Mouse (Mus musculus) mouse trophoblast stem cell (cell line): ENCODE measurements at regions not wholly inside any gene's neighbourhood (a gene's known extent, or its start where the extent isn't known, plus 50 kb on each side); places are given as distances from the start of the nearest gene placed in this dataset.

Source experiments
- in situ Hi-C, 2 experiments: fragments of 300-500 bp; cut with MseI, MboI; formaldehyde crosslinking; loops; 2 replicates in 1 of 2; 3 replicates in 1 of 2; pipeline ENCODE4 v1.15.1; 2025

GRCm38 (mm10) chr4:58661781-58662293 lies 108.1 kb upstream of the Lpar1 start:
- in situ Hi-C loops: no loop called here

GRCm38 (mm10) chr4:58660511-58660910 lies 106.8 kb upstream of the Lpar1 start:
- in situ Hi-C loops: no loop called here

GRCm38 (mm10) chr4:58658206-58658605 lies 104.5 kb upstream of the Lpar1 start:
- in situ Hi-C loops: no loop called here

- in situ Hi-C loops: no loop called here
Measured at GRCm38 (mm10) chr4:58647761-58648295, 94.1 kb upstream of the Lpar1 start.

- in situ Hi-C loops: no loop called here
Measured at GRCm38 (mm10) chr4:58646821-58647220, 93.1 kb upstream of the Lpar1 start.

- in situ Hi-C loops: no loop called here
Measured at GRCm38 (mm10) chr4:58643371-58643770, 89.7 kb upstream of the Lpar1 start.

GRCm38 (mm10) chr4:58642236-58642635 lies 88.5 kb upstream of the Lpar1 start:
- in situ Hi-C loops: no loop called here

GRCm38 (mm10) chr4:58632696-58633095 lies 79.0 kb upstream of the Lpar1 start:
- in situ Hi-C loops: no loop called here

GRCm38 (mm10) chr4:58631415-58631814 lies 77.7 kb upstream of the Lpar1 start:
- in situ Hi-C loops: no loop called here

GRCm38 (mm10) chr4:58627021-58627420 lies 73.3 kb upstream of the Lpar1 start:
- in situ Hi-C loops: no loop called here

- in situ Hi-C loops: no loop called here
Measured at GRCm38 (mm10) chr4:58624059-58624458, 70.4 kb upstream of the Lpar1 start.

GRCm38 (mm10) chr4:58620641-58621040 lies 66.9 kb upstream of the Lpar1 start:
- in situ Hi-C loops: no loop called here

GRCm38 (mm10) chr4:58617261-58617660 lies 63.6 kb upstream of the Lpar1 start:
- in situ Hi-C loops: no loop called here

GRCm38 (mm10) chr4:58613536-58613935 lies 59.8 kb upstream of the Lpar1 start:
- in situ Hi-C loops: no loop called here

GRCm38 (mm10) chr4:58613022-58613421 lies 59.3 kb upstream of the Lpar1 start:
- in situ Hi-C loops: no loop called here

- in situ Hi-C loops: no loop called here
Measured at GRCm38 (mm10) chr4:58607491-58607890, 53.8 kb upstream of the Lpar1 start.

- in situ Hi-C loops: no loop called here
Measured at GRCm38 (mm10) chr4:58605941-58606340, 52.2 kb upstream of the Lpar1 start.
